Mouse (Mus musculus) MEL (cell line): Measurements from ENCODE around the gene Gprasp2. TPM values are rescaled to one million over a fixed set of nuclear protein-coding genes. Genes with fewer than 3 reads are reported as not detected.
A peak's percentile ranks its signal among the peaks of the same experiment; 100 is the strongest.

Source experiments
- DNase-seq: peaks from one replicate; pipeline ENCODE4 v3.0.0; 2011; ENCODE audit warnings: low read depth, low spot score
- H3K27ac ChIP-seq: 2 replicates; pipeline ENCODE4 v1.5.1; 2012; ENCODE audit warnings: low read depth, mild to moderate bottlenecking, control low read depth, low read length, moderate library complexity; ENCODE audit not compliant: control insufficient read depth
- H3K27me3 ChIP-seq, 2 experiments: fragments of 150-350 bp in 1 of 2; sonication (generic) in 1 of 2; 2 replicates each; pipeline ENCODE4 v1.6.1; 2012; ENCODE audit warnings: low read length in 2 of 2, mild to moderate bottlenecking in 2 of 2, improper control_type of control experiment in 1 of 2, moderate library complexity in 1 of 2; ENCODE audit not compliant: insufficient read depth in 2 of 2, control insufficient read depth in 1 of 2
- H3K36me3 ChIP-seq, 2 experiments: 2 replicates each; pipeline ENCODE4 v1.6.1; 2012 to 2014; ENCODE audit warnings: low read length in 2 of 2, improper control_type of control experiment in 1 of 2, inconsistent platforms in 1 of 2, mild to moderate bottlenecking in 1 of 2; ENCODE audit not compliant: insufficient read depth in 2 of 2, control insufficient read depth in 1 of 2
- H3K4me1 ChIP-seq, 2 experiments: fragments of 150-350 bp in 1 of 2; sonication (generic) in 1 of 2; 2 replicates each; pipeline ENCODE4 v1.6.1; 2012; ENCODE audit warnings: low read length in 2 of 2, improper control_type of control experiment in 1 of 2, mild to moderate bottlenecking in 1 of 2; ENCODE audit not compliant: insufficient read depth in 2 of 2, control insufficient read depth in 1 of 2
- H3K4me3 ChIP-seq, 2 experiments: fragments of 150-350 bp in 1 of 2; sonication (generic) in 1 of 2; 2 replicates each; pipeline ENCODE4 v1.5.1; 2012; ENCODE audit warnings: low read depth in 2 of 2, low read length in 2 of 2, mild to moderate bottlenecking in 2 of 2, moderate library complexity in 2 of 2, control low read depth in 1 of 2, improper control_type of control experiment in 1 of 2; ENCODE audit not compliant: control insufficient read depth in 1 of 2, insufficient read depth in 1 of 2
- H3K79me2 ChIP-seq: 2 replicates; pipeline ENCODE4 v1.6.1; 2012; ENCODE audit warnings: mild to moderate bottlenecking, low read length, moderate library complexity; ENCODE audit not compliant: control insufficient read depth, poor library complexity, insufficient read depth
- H3K9ac ChIP-seq: 2 replicates; pipeline ENCODE4 v1.6.1; 2012; ENCODE audit warnings: low read depth, mild to moderate bottlenecking, control low read depth, low read length, moderate library complexity; ENCODE audit not compliant: control insufficient read depth, poor library complexity, severe bottlenecking
- H3K9me3 ChIP-seq: fragments of 150-350 bp; sonication (generic); replicated peaks from 2 replicates; pipeline ENCODE4 v1.6.1; 2012; ENCODE audit warnings: mild to moderate bottlenecking, low read length, improper control_type of control experiment, moderate library complexity; ENCODE audit not compliant: insufficient read depth
- CHD2 ChIP-seq: IDR thresholded peaks from 2 replicates; pipeline ENCODE4 v1.6.1; 2011; ENCODE audit warnings: low read length, improper control_type of control experiment
- CTCF ChIP-seq, 3 experiments: IDR thresholded peaks in 2 of 3; conservative IDR thresholded peaks in 1 of 3; 2 replicates each; pipeline ENCODE4 v1.5.1; 2011 to 2012; ENCODE audit warnings: low read length in 3 of 3, low read depth in 2 of 3, mild to moderate bottlenecking in 2 of 3, improper control_type of control experiment in 1 of 3, inconsistent platforms in 1 of 3, mixed read lengths in 1 of 3, moderate library complexity in 1 of 3; ENCODE audit not compliant: control insufficient read depth in 1 of 3, insufficient read depth in 1 of 3, poor library complexity in 1 of 3, severe bottlenecking in 1 of 3
- EP300 ChIP-seq, 2 experiments: IDR thresholded peaks; 2 replicates each; pipeline ENCODE4 v1.6.1; 2011; ENCODE audit warnings: improper control_type of control experiment in 2 of 2, low read length in 2 of 2, low read depth in 1 of 2, mild to moderate bottlenecking in 1 of 2
- GABPA ChIP-seq: IDR thresholded peaks from 2 replicates; pipeline ENCODE4 v1.6.1; 2012; ENCODE audit warnings: low read depth, mild to moderate bottlenecking, inconsistent platforms, low read length, improper control_type of control experiment, moderate library complexity
- GATA1 ChIP-seq: IDR thresholded peaks from 2 replicates; pipeline ENCODE4 v1.6.1; 2011; ENCODE audit warnings: low read depth, low read length, improper control_type of control experiment
- HCFC1 ChIP-seq: IDR thresholded peaks from 2 replicates; pipeline ENCODE4 v1.6.1; 2012; ENCODE audit warnings: low read depth, mild to moderate bottlenecking, inconsistent platforms, low read length, improper control_type of control experiment, moderate library complexity
- JUND ChIP-seq: IDR thresholded peaks from 2 replicates; pipeline ENCODE4 v1.6.1; 2011; ENCODE audit warnings: low read depth, mild to moderate bottlenecking, improper control_type of control experiment, low read length
- MAFK ChIP-seq: IDR thresholded peaks from 2 replicates; pipeline ENCODE4 v1.6.1; 2011; ENCODE audit warnings: low read depth, mild to moderate bottlenecking, low read length, improper control_type of control experiment, borderline replicate concordance
- MAX ChIP-seq: IDR thresholded peaks from 2 replicates; pipeline ENCODE4 v1.6.1; 2011; ENCODE audit warnings: low read length, improper control_type of control experiment
- MAZ ChIP-seq: IDR thresholded peaks from 2 replicates; pipeline ENCODE4 v1.6.1; 2012; ENCODE audit warnings: low read depth, mild to moderate bottlenecking, inconsistent platforms, low read length, improper control_type of control experiment
- MXI1 ChIP-seq: IDR thresholded peaks from 2 replicates; pipeline ENCODE4 v1.6.1; 2011; ENCODE audit warnings: mild to moderate bottlenecking, low read depth, low read length, improper control_type of control experiment
- MYB ChIP-seq: IDR thresholded peaks from 2 replicates; pipeline ENCODE4 v1.6.1; 2011; ENCODE audit warnings: mild to moderate bottlenecking, low read depth, low read length, improper control_type of control experiment
- NELFE ChIP-seq: IDR thresholded peaks from 2 replicates; pipeline ENCODE4 v1.6.1; 2011; ENCODE audit warnings: low read depth, low read length, improper control_type of control experiment
- RAD21 ChIP-seq: IDR thresholded peaks from 2 replicates; pipeline ENCODE4 v1.6.1; 2011; ENCODE audit warnings: mild to moderate bottlenecking, low read depth, low read length, improper control_type of control experiment
- RCOR1 ChIP-seq: IDR thresholded peaks from 2 replicates; pipeline ENCODE4 v1.6.1; 2012; ENCODE audit warnings: low read depth, mild to moderate bottlenecking, inconsistent platforms, low read length, improper control_type of control experiment
- SIN3A ChIP-seq: IDR thresholded peaks from 2 replicates; pipeline ENCODE4 v1.6.1; 2012; ENCODE audit warnings: low read length, improper control_type of control experiment, inconsistent platforms
- USF2 ChIP-seq, 2 experiments: IDR thresholded peaks; 2 replicates each; pipeline ENCODE4 v1.6.1; 2011 to 2012; ENCODE audit warnings: improper control_type of control experiment in 2 of 2, low read length in 2 of 2, borderline replicate concordance in 1 of 2, inconsistent platforms in 1 of 2, low read depth in 1 of 2, mild to moderate bottlenecking in 1 of 2; ENCODE audit not compliant: insufficient read depth in 1 of 2
- ZMIZ1 ChIP-seq: IDR thresholded peaks from 2 replicates; pipeline ENCODE4 v1.6.1; 2012; ENCODE audit warnings: low read depth, mild to moderate bottlenecking, inconsistent platforms, low read length, improper control_type of control experiment, moderate library complexity
- polyA plus RNA-seq, 2 experiments: library from polyadenylated mRNA; stranded (reverse) in 1 of 2; unstranded in 1 of 2; fragments of >175 nt in 1 of 2; fragments of >200 nt in 1 of 2; gene quantifications; 2 replicates each; pipeline versions ENCODE4 v1.2.1 to v1.2.4; 2012; ENCODE audit warnings: low replicate concordance in 2 of 2, low read depth in 1 of 2; ENCODE audit not compliant: insufficient read length in 2 of 2, insufficient read depth in 1 of 2, missing spikeins in 1 of 2
- total RNA-seq: library from RNA; depleted of rRNA; stranded (reverse); fragments of 300-350 nt; gene quantifications from 2 replicates; pipeline ENCODE4 v1.2.3, GENCODE M21; 2012

Gprasp2 gene
- total and polyA plus RNA-seq, 3 experiments = 0.31 TPM; not detected in 2

- Histone ChIP-seq H3K9ac (no peak overlapping the region), H3K79me2 (no peaks in the 10 kb centered on the region), H3K9me3 (no peaks in the 10 kb centered on the region), H3K27me3 (peaks cover 0 to 1% of the 10 kb centered on the region in 2 experiments; a peak in 1 of 4 replicates), H3K36me3 (no peaks in the 10 kb centered on the region), H3K4me3 (no peak overlapping the region), H3K27ac (no peak overlapping the region), H3K4me1 (no peaks in the 10 kb centered on the region)
- no peak for TF ChIP-seq SIN3A
- no peak for TF ChIP-seq CTCF (IDR thresholded peaks at IDR 0.05 in 2 of 3, conservative IDR thresholded peaks at IDR 0.05 in 1 of 3; ENCODE audit: control insufficient read depth in 1 of 3, insufficient read depth in 1 of 3, low read depth in 2 of 3, low read length in 3 of 3, poor library complexity in 1 of 3, severe bottlenecking in 1 of 3)
- no peak for TF ChIP-seq USF2 (IDR thresholded peaks at IDR 0.05; ENCODE audit: borderline replicate concordance in 1 of 2, insufficient read depth in 1 of 2, low read depth in 1 of 2, low read length in 2 of 2)
- TF ChIP-seq RAD21 = no peak
- TF ChIP-seq MAFK = no peak
- no peak for TF ChIP-seq MXI1
- no peak for TF ChIP-seq GABPA
- TF ChIP-seq MAZ = no peak
- TF ChIP-seq MAX = no peak
- no peak for TF ChIP-seq CHD2
- no peak for TF ChIP-seq MYB
- TF ChIP-seq HCFC1 = no peak
- no peak for TF ChIP-seq EP300 (IDR thresholded peaks at IDR 0.05; ENCODE audit: low read depth in 1 of 2, low read length in 2 of 2)
- TF ChIP-seq GATA1 = no peak
- no peak for TF ChIP-seq JUND
- no peak for TF ChIP-seq NELFE
- peak; percentile 16 for DNase-seq
Measured at GRCm38 (mm10) chrX:135879626-135880025, 40.8 kb downstream of the Gprasp2 start.

DNA sequence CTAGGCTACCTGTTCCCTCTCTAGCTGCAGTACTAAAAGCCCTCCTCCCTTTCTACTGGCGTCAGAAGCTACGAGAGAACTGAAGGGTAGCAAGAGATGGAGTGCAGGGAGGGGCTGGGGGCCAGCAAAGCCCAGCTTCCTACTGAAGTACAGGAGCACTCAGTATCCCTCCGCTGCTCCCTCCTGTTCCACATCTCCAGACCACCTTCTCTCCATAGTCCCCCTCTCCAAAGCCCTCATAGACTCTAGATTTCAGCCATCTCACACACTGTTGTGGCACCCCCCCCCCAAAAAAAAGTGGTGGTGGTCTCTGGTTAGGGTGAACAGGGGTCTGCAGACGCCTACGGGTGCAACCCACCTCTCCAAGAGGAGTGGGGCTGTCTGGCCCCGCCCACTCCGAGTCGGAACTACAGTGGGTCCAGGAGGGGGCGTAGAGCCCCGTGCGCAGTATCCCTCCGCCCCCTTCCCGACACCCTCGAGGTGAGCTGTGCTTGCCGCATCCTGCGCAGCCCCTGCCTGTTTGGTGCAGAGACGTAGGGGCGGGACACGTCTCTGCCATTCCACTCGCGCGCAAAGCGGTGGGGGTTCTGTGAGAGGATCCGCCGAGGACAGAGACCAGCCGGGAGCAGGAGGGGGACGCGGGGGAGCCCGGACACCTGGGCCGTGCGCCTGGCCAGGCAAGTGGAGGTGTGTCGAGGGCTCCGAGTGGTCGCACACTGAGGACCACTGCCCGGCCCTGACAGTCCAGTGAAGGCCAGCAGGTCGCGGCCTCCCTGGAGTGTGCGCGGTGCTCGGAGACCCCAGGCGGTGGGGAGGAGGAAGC, 46.8 kb downstream of the Gprasp2 start:
- H3K36me3 ChIP-seq = no peaks in the 10 kb centered on the region
- no peaks in the 10 kb centered on the region for H3K9me3 ChIP-seq
- H3K79me2 ChIP-seq = no peaks in the 10 kb centered on the region
- H3K9ac ChIP-seq = no peak overlapping the region
- H3K27ac ChIP-seq = no peak overlapping the region
- H3K27me3 ChIP-seq = no peaks in the 10 kb centered on the region; a peak in 1 of 4 replicates
- TF ChIP-seq RCOR1 = no peak
- TF ChIP-seq ZMIZ1 = no peak
- no peaks in the 10 kb centered on the region for H3K4me1 ChIP-seq
- DNase-seq = no peak
- H3K4me3 ChIP-seq = no peak overlapping the region
